Mouse (Mus musculus): ENCODE data around the gene Fgd6.

GRCm38 (mm10) chr10:94133081-94133480 lies 97.3 kb downstream of the Fgd6 start:
- TF ChIP-seq CTCF (IDR thresholded peaks at IDR 0.05; ENCODE audit: borderline replicate concordance, insufficient read depth, low read length) (no peak), POLR2A (IDR thresholded peaks at IDR 0.05; ENCODE audit: low read depth, low read length) (no peak)

Data from embryonic fibroblast, embryonic 13.5 days (primary cell).